Comparison of ENCODE assay signal across 7 mouse cellular contexts in the genomic region with DNA sequence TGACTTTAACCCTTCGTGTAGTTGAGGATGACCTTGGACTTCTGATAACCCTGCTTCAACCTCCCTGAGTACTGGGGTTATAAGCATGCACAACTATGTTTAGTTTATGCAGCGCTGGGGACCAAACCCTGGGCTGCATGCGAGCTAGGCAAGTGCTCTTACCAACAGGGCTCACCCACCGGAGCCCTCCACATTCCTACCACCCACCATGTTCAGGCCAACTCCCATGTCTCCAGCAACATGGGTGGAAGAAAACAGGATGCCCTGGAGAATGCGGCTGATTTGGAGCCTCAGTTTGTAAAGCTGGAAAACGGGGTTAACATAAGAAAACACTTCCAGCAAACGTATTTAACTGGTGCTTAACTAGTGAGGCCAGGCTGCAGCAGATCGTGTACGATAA. TPM values are rescaled to one million over a fixed set of nuclear protein-coding genes. Genes with fewer than 3 reads are reported as not detected.
DNase-seq lines count a peak whose midpoint lies in the region; ATAC-seq and TF ChIP-seq lines count a peak whose summit lies in the region.

No protein-coding gene starts in this region.

- no peak for DNase-seq in lung, embryonic 14.5 days
- no peak for DNase-seq in lung, postnatal 14 days
- DNase-seq in embryonic facial prominence, embryonic 14.5 days (ENCODE audit: low spot score), result peak; percentile 26
- DNase-seq in limb, embryonic 11.5 days (ENCODE audit: low spot score), result peak; percentile 34
- DNase-seq in right cerebral cortex, postnatal 25 days, result no peak

- 14% methylated on average over 9 of the region's 9 CpGs for WGBS in lung, embryonic 14.5 days
- WGBS in embryonic facial prominence, embryonic 14.5 days, result 23% methylated on average over 9 of the region's 9 CpGs
- WGBS in limb, embryonic 11.5 days, result 23% methylated on average over 9 of the region's 9 CpGs
- WGBS in olfactory bulb, adult 2 months, result 28% methylated on average over 9 of the region's 9 CpGs

- peak overlapping the region; percentile 75 for H3K9ac ChIP-seq in lung, embryonic 14.5 days
- H3K9ac ChIP-seq in embryonic facial prominence, embryonic 14.5 days (ENCODE audit: low read depth, low read length), result peak overlapping the region; percentile 86
- no peak overlapping the region; the same call in 1 of the 2 replicates for H3K9ac ChIP-seq in limb, embryonic 11.5 days (ENCODE audit: low read length)

- no peaks in the 10 kb centered on the region for H3K9me3 ChIP-seq in lung, embryonic 14.5 days (ENCODE audit: low read depth, low read length)
- H3K9me3 ChIP-seq in embryonic facial prominence, embryonic 14.5 days (ENCODE audit: control insufficient read depth, low read length), result no peaks in the 10 kb centered on the region
- H3K9me3 ChIP-seq in limb, embryonic 11.5 days (ENCODE audit: control insufficient read depth, low read length), result no peaks in the 10 kb centered on the region

- TF ChIP-seq POLR2A in olfactory bulb, adult 2 months (IDR thresholded peaks at IDR 0.05; ENCODE audit: insufficient read depth, low read depth, low read length), result no peak

- H3K27me3 ChIP-seq in lung, embryonic 14.5 days (ENCODE audit: insufficient read depth, low read length), result no peaks in the 10 kb centered on the region
- H3K27me3 ChIP-seq in embryonic facial prominence, embryonic 14.5 days (replicated peaks; ENCODE audit: control insufficient read depth, insufficient read depth, low read length), result no peaks in the 10 kb centered on the region
- H3K27me3 ChIP-seq in limb, embryonic 11.5 days (ENCODE audit: control insufficient read depth, insufficient read depth, low read length), result no peaks in the 10 kb centered on the region

- H3K4me1 ChIP-seq in lung, embryonic 14.5 days (ENCODE audit: insufficient read depth), result peaks cover 13% of the 10 kb centered on the region
- peaks cover 56% of the 10 kb centered on the region for H3K4me1 ChIP-seq in embryonic facial prominence, embryonic 14.5 days (ENCODE audit: control insufficient read depth, insufficient read depth, low read length)
- H3K4me1 ChIP-seq in limb, embryonic 11.5 days (ENCODE audit: control insufficient read depth, insufficient read depth, low read length), result peaks cover 14% of the 10 kb centered on the region
- peaks cover 14% of the 10 kb centered on the region for H3K4me1 ChIP-seq in olfactory bulb, adult 2 months (ENCODE audit: control insufficient read depth, insufficient read depth, low read length)

- H3K4me3 ChIP-seq in lung, embryonic 14.5 days (ENCODE audit: low read depth, low read length), result peak overlapping the region; percentile 71
- H3K4me3 ChIP-seq in embryonic facial prominence, embryonic 14.5 days (ENCODE audit: low read depth, low read length), result peak overlapping the region; percentile 82
- peak overlapping the region; percentile 83 for H3K4me3 ChIP-seq in limb, embryonic 11.5 days (ENCODE audit: low read depth, low read length)
- H3K4me3 ChIP-seq in olfactory bulb, adult 2 months (ENCODE audit: insufficient read depth, low read depth, low read length), result peak overlapping the region; percentile 58

- peak overlapping the region; percentile 84 for H3K4me2 ChIP-seq in lung, embryonic 14.5 days
- H3K4me2 ChIP-seq in embryonic facial prominence, embryonic 14.5 days (ENCODE audit: low read depth, low read length), result peak overlapping the region; percentile 75
- peak overlapping the region; percentile 60 for H3K4me2 ChIP-seq in limb, embryonic 11.5 days (ENCODE audit: low read depth, severe bottlenecking)

- ATAC-seq in lung, embryonic 14.5 days (ENCODE audit: insufficient read depth), result no peak
- ATAC-seq in embryonic facial prominence, embryonic 14.5 days (ENCODE audit: low read depth), result no peak
- ATAC-seq in limb, embryonic 11.5 days (ENCODE audit: insufficient number of reproducible peaks, low FRiP score, low TSS enrichment, low read depth), result no peak
- no peak for ATAC-seq in monocyte, adult 5-6 weeks (replicated peaks; ENCODE audit: insufficient number of reproducible peaks, low FRiP score, low TSS enrichment, poor library complexity, severe bottlenecking)

- no peak overlapping the region for H3K27ac ChIP-seq in lung, embryonic 14.5 days (ENCODE audit: low read depth)
- peak overlapping the region; percentile 83; the same call in 1 of the 2 replicates for H3K27ac ChIP-seq in embryonic facial prominence, embryonic 14.5 days (replicated peaks; ENCODE audit: low read depth, low read length)
- H3K27ac ChIP-seq in limb, embryonic 11.5 days (replicated peaks; ENCODE audit: low read depth, low read length), result no peak overlapping the region
- H3K27ac ChIP-seq in olfactory bulb, adult 2 months (ENCODE audit: insufficient read depth, low read depth, low read length), result no peak overlapping the region

- TF ChIP-seq CTCF in lung, embryonic 14.5 days (IDR thresholded peaks at IDR 0.05; ENCODE audit: low read depth), result no peak
- TF ChIP-seq CTCF in olfactory bulb, adult 2 months (IDR thresholded peaks at IDR 0.05; ENCODE audit: insufficient read depth, low read depth, low read length), result no peak

- H3K36me3 ChIP-seq in lung, embryonic 14.5 days (ENCODE audit: insufficient read depth), result peaks cover 2% of the 10 kb centered on the region; the same call in 1 of the 2 replicates
- peaks cover 8% of the 10 kb centered on the region for H3K36me3 ChIP-seq in embryonic facial prominence, embryonic 14.5 days (ENCODE audit: control insufficient read depth, insufficient read depth, low read length)
- no peaks in the 10 kb centered on the region for H3K36me3 ChIP-seq in limb, embryonic 11.5 days (ENCODE audit: control insufficient read depth, insufficient read depth, low read length)

RNA-seq across cellular contexts. Expression of gene Plod1, which starts 0.7 kb away (rescaled TPM):
- 40.0 and 42.4 TPM in 2 replicates for polyA plus RNA-seq in lung, embryonic 14.5 days (2014; fragmentation: Nextera tagmentation; extraction: Ambion mirVana)
- 83.8 and 102 TPM in 2 replicates for polyA plus RNA-seq in embryonic facial prominence, embryonic 14.5 days (2014; fragmentation: Nextera tagmentation; extraction: Ambion mirVana)
- 39.0 and 40.9 TPM in 2 replicates for polyA plus RNA-seq in limb, embryonic 11.5 days (2014; fragmentation: Nextera tagmentation; extraction: Ambion mirVana)
- not detected in 2 replicates for polyA plus RNA-seq in olfactory bulb, adult 2 months (2012; ENCODE audit: insufficient read depth, insufficient read length, low replicate concordance, missing spikeins)
- total RNA-seq in monocyte, adult 5-6 weeks (2017), result 11.0 to 12.8 TPM (median 12.7 TPM) in 3 replicates

RNA-seq across cellular contexts. Expression of gene 2510039O18Rik, which starts 4.8 kb away (rescaled TPM):
- polyA plus RNA-seq in lung, embryonic 14.5 days (2014; fragmentation: Nextera tagmentation; extraction: Ambion mirVana), result 20.2 and 22.5 TPM in 2 replicates
- polyA plus RNA-seq in embryonic facial prominence, embryonic 14.5 days (2014; fragmentation: Nextera tagmentation; extraction: Ambion mirVana), result 23.0 and 23.4 TPM in 2 replicates
- 17.4 and 19.7 TPM in 2 replicates for polyA plus RNA-seq in limb, embryonic 11.5 days (2014; fragmentation: Nextera tagmentation; extraction: Ambion mirVana)
- polyA plus RNA-seq in olfactory bulb, adult 2 months (2012; ENCODE audit: insufficient read depth, insufficient read length, low replicate concordance, missing spikeins), result not detected in 2 replicates
- 41.3 to 61.2 TPM (median 48.2 TPM) in 3 replicates for total RNA-seq in monocyte, adult 5-6 weeks (2017)

RNA-seq across cellular contexts. Expression of gene Mfn2, which starts 31.4 kb away (rescaled TPM):
- polyA plus RNA-seq in lung, embryonic 14.5 days (2014; fragmentation: Nextera tagmentation; extraction: Ambion mirVana), result 31.7 and 32.6 TPM in 2 replicates
- 37.0 and 37.5 TPM in 2 replicates for polyA plus RNA-seq in embryonic facial prominence, embryonic 14.5 days (2014; fragmentation: Nextera tagmentation; extraction: Ambion mirVana)
- polyA plus RNA-seq in limb, embryonic 11.5 days (2014; fragmentation: Nextera tagmentation; extraction: Ambion mirVana), result 20.7 and 23.7 TPM in 2 replicates
- not detected in 2 replicates for polyA plus RNA-seq in olfactory bulb, adult 2 months (2012; ENCODE audit: insufficient read depth, insufficient read length, low replicate concordance, missing spikeins)
- 12.1 to 32.5 TPM (median 24.6 TPM) in 3 replicates for total RNA-seq in monocyte, adult 5-6 weeks (2017)

RNA-seq across cellular contexts. Expression of gene Nppb, which starts 49.7 kb away (rescaled TPM):
- polyA plus RNA-seq in lung, embryonic 14.5 days (2014; fragmentation: Nextera tagmentation; extraction: Ambion mirVana), result not detected in 2 replicates
- 0.28 TPM in 1 of 2 replicates, not detected in the other for polyA plus RNA-seq in embryonic facial prominence, embryonic 14.5 days (2014; fragmentation: Nextera tagmentation; extraction: Ambion mirVana)
- polyA plus RNA-seq in limb, embryonic 11.5 days (2014; fragmentation: Nextera tagmentation; extraction: Ambion mirVana), result not detected in 2 replicates
- not detected in 2 replicates for polyA plus RNA-seq in olfactory bulb, adult 2 months (2012; ENCODE audit: insufficient read depth, insufficient read length, low replicate concordance, missing spikeins)
- total RNA-seq in monocyte, adult 5-6 weeks (2017), result not detected in 3 replicates

Comparison
In these comparisons a context has a peak if more than half of its experiments do, and no peak if none do; other contexts are left out.
1. DNase-seq: peak in embryonic facial prominence, embryonic 14.5 days (single experiment) and limb, embryonic 11.5 days (single experiment); none in lung, embryonic 14.5 days (single experiment), lung, postnatal 14 days (single experiment) and right cerebral cortex, postnatal 25 days (single experiment).
2. RNA of gene Plod1, which starts 0.7 kb away (polyA plus RNA-seq): 83.8 to 102 TPM in embryonic facial prominence, embryonic 14.5 days, 39.0 to 40.9 TPM in limb, embryonic 11.5 days and 40.0 to 42.4 TPM in lung, embryonic 14.5 days; not detected in olfactory bulb, adult 2 months; every median in the first group is over 10 times any median in the second.
3. Peak in every context shown above with its lines, with median percentiles within 50 percentile points of each other: H3K4me2 ChIP-seq and H3K4me3 ChIP-seq.